Mouse (Mus musculus) cerebellum, adult 2 months (tissue): ENCODE data around the gene Hfe.

Experiments used
- CTCF ChIP-seq: fragments of 200-500 bp; IDR thresholded peaks from 2 replicates; pipeline ENCODE4 v1.5.1; 2011; ENCODE audit warnings: low read depth, mild to moderate bottlenecking, control low read depth, low read length, moderate library complexity, borderline replicate concordance; ENCODE audit not compliant: insufficient read depth
- POLR2A ChIP-seq: fragments of 200-500 bp; IDR thresholded peaks from 2 replicates; pipeline ENCODE4 v1.6.1; 2011; ENCODE audit warnings: low read length, control low read depth, borderline replicate concordance; ENCODE audit not compliant: insufficient read depth

DNA sequence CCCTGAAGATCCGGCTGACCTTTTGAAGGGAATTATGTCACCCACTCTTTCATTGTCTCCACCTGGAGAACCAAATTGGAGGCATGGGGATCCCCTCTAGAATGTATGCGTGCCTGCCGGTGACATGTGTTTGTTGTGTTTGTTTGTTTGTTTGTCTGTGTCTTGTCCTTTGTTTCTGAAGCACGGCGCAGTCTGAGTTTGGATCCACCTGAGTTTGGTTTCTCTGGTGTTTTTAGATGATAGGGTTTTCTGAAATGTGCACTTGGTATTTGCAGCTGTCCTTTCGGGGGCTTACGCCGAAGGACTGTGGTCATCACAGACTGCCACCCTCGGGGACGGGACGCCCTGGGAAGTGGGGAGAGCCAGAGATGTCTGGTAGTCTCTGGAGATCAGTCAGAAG lies 6.5 kb upstream of the Hfe start:
- TF ChIP-seq CTCF (no peak), POLR2A (no peak)
